Mouse (Mus musculus): ENCODE results near the gene Sergef. TPM values are rescaled to one million over a fixed set of nuclear protein-coding genes. Genes with fewer than 3 reads are reported as not detected.
A peak's percentile ranks its signal among the peaks of the same experiment; 100 is the strongest.

Sergef gene
- polyA plus RNA-seq, 1 experiment from 2014 or later, result 9.7 TPM

GRCm38 (mm10) chr7:46551173-46551572, 88.4 kb downstream of the Sergef start:
- no peak overlapping the region for H3K4me2 ChIP-seq
- 75% methylated on average over 7 of the region's 7 CpGs for WGBS (ENCODE audit: insufficient replicate concordance)

GRCm38 (mm10) chr7:46548124-46548523, 91.5 kb downstream of the Sergef start:
- no peak overlapping the region for H3K27ac ChIP-seq
- H3K27me3 ChIP-seq (replicated peaks), result no peaks in the 10 kb centered on the region
- H3K4me2 ChIP-seq, result no peak overlapping the region
- WGBS (ENCODE audit: insufficient replicate concordance), result 69% methylated on average over 3 of the region's 3 CpGs
- peaks cover 33% of the 10 kb centered on the region for H3K4me1 ChIP-seq
- H3K4me3 ChIP-seq, result no peak overlapping the region
- H3K9ac ChIP-seq, result no peak overlapping the region
- no peaks in the 10 kb centered on the region for H3K9me3 ChIP-seq (replicated peaks)
- no peak for ATAC-seq
- no peaks in the 10 kb centered on the region for H3K36me3 ChIP-seq

More at GRCm38 (mm10) chr7:46551173-46551572, 88.4 kb downstream of the Sergef start:
- H3K27ac ChIP-seq, result no peak overlapping the region
- H3K27me3 ChIP-seq (replicated peaks), result no peaks in the 10 kb centered on the region
- H3K36me3 ChIP-seq, result no peaks in the 10 kb centered on the region
- H3K9ac ChIP-seq, result no peak overlapping the region
- peaks cover 16% of the 10 kb centered on the region for H3K4me1 ChIP-seq
- ATAC-seq, result no peak
- no peaks in the 10 kb centered on the region for H3K9me3 ChIP-seq (replicated peaks)
- H3K4me3 ChIP-seq, result no peak overlapping the region

- ATAC-seq, result no peak
- no peaks in the 10 kb centered on the region for H3K9me3 ChIP-seq (replicated peaks)
- 78% methylated on average over 3 of the region's 3 CpGs for WGBS (ENCODE audit: insufficient replicate concordance)
Measured at GRCm38 (mm10) chr7:46547642-46548041, 92.0 kb downstream of the Sergef start.

GRCm38 (mm10) chr7:46546539-46546938, 93.1 kb downstream of the Sergef start:
- no peak overlapping the region for H3K4me2 ChIP-seq
- no peaks in the 10 kb centered on the region for H3K9me3 ChIP-seq (replicated peaks)
- peaks cover 31% of the 10 kb centered on the region for H3K4me1 ChIP-seq
- peak; percentile 70 for ATAC-seq
- H3K9ac ChIP-seq, result no peak overlapping the region
- H3K36me3 ChIP-seq, result no peaks in the 10 kb centered on the region
- WGBS (ENCODE audit: insufficient replicate concordance), result 6% methylated on average over 4 of the region's 4 CpGs
- no peaks in the 10 kb centered on the region for H3K27me3 ChIP-seq (replicated peaks)
- peak overlapping the region; percentile 58 for H3K27ac ChIP-seq
- no peak overlapping the region for H3K4me3 ChIP-seq

More at GRCm38 (mm10) chr7:46547642-46548041, 92.0 kb downstream of the Sergef start:
- H3K4me2 ChIP-seq, result no peak overlapping the region
- no peak overlapping the region for H3K4me3 ChIP-seq
- H3K9ac ChIP-seq, result no peak overlapping the region
- peaks cover 33% of the 10 kb centered on the region for H3K4me1 ChIP-seq
- H3K27me3 ChIP-seq (replicated peaks), result no peaks in the 10 kb centered on the region
- H3K36me3 ChIP-seq, result no peaks in the 10 kb centered on the region
- H3K27ac ChIP-seq, result no peak overlapping the region

GRCm38 (mm10) chr7:46544195-46544641, 95.4 kb downstream of the Sergef start:
- Histone ChIP-seq H3K4me1 (peaks cover 31% of the 10 kb centered on the region), H3K4me2 (no peak overlapping the region), H3K27me3 (replicated peaks) (no peaks in the 10 kb centered on the region), H3K9me3 (replicated peaks) (no peaks in the 10 kb centered on the region), H3K36me3 (no peaks in the 10 kb centered on the region), H3K4me3 (no peak overlapping the region), H3K9ac (no peak overlapping the region), H3K27ac (no peak overlapping the region)
- 50% methylated on average over 12 of the region's 12 CpGs for WGBS (ENCODE audit: insufficient replicate concordance)
- ATAC-seq, result no peak

GRCm38 (mm10) chr7:46542117-46542516, 97.5 kb downstream of the Sergef start:
- H3K9me3 ChIP-seq (replicated peaks), result no peaks in the 10 kb centered on the region
- no peaks in the 10 kb centered on the region for H3K27me3 ChIP-seq (replicated peaks)
- no peak overlapping the region for H3K4me3 ChIP-seq
- H3K36me3 ChIP-seq, result no peaks in the 10 kb centered on the region
- H3K9ac ChIP-seq, result no peak overlapping the region
- H3K27ac ChIP-seq, result no peak overlapping the region
- WGBS (ENCODE audit: insufficient replicate concordance), result 69% methylated on average over 3 of the region's 3 CpGs
- ATAC-seq, result no peak
- H3K4me2 ChIP-seq, result no peak overlapping the region
- peaks cover 26% of the 10 kb centered on the region for H3K4me1 ChIP-seq

GRCm38 (mm10) chr7:46540616-46541015, 99.0 kb downstream of the Sergef start:
- Histone ChIP-seq H3K4me1 (peaks cover 16% of the 10 kb centered on the region), H3K9me3 (replicated peaks) (no peaks in the 10 kb centered on the region), H3K4me3 (no peak overlapping the region), H3K27me3 (replicated peaks) (no peaks in the 10 kb centered on the region), H3K36me3 (no peaks in the 10 kb centered on the region), H3K9ac (no peak overlapping the region), H3K27ac (no peak overlapping the region), H3K4me2 (no peak overlapping the region)
- ATAC-seq, result no peak
- WGBS (ENCODE audit: insufficient replicate concordance), result 60% methylated on average over 1 of the region's 1 CpGs

GRCm38 (mm10) chr7:46536456-46537097, 103.0 kb downstream of the Sergef start:
- ATAC-seq, result no peak
- peaks cover 8% of the 10 kb centered on the region; the same call in 1 of the 2 replicates for H3K4me1 ChIP-seq
- 57% methylated on average over 9 of the region's 9 CpGs for WGBS (ENCODE audit: insufficient replicate concordance)
- no peak overlapping the region for H3K4me2 ChIP-seq
- H3K9ac ChIP-seq, result no peak overlapping the region
- no peak overlapping the region for H3K27ac ChIP-seq
- no peaks in the 10 kb centered on the region for H3K9me3 ChIP-seq (replicated peaks)
- H3K27me3 ChIP-seq (replicated peaks), result no peaks in the 10 kb centered on the region
- H3K36me3 ChIP-seq, result no peaks in the 10 kb centered on the region
- no peak overlapping the region for H3K4me3 ChIP-seq

- Histone ChIP-seq H3K9ac (no peak overlapping the region), H3K9me3 (replicated peaks) (no peaks in the 10 kb centered on the region), H3K4me2 (no peak overlapping the region), H3K4me3 (no peak overlapping the region), H3K36me3 (no peaks in the 10 kb centered on the region), H3K27me3 (replicated peaks) (no peaks in the 10 kb centered on the region), H3K27ac (no peak overlapping the region), H3K4me1 (peaks cover 9% of the 10 kb centered on the region)
- WGBS (ENCODE audit: insufficient replicate concordance), result 52% methylated on average over 10 of the region's 10 CpGs
- ATAC-seq, result no peak
Measured at GRCm38 (mm10) chr7:46535429-46535799, 104.2 kb downstream of the Sergef start.

GRCm38 (mm10) chr7:46534767-46535428, 104.7 kb downstream of the Sergef start:
- Histone ChIP-seq H3K9me3 (replicated peaks) (no peaks in the 10 kb centered on the region), H3K4me3 (no peak overlapping the region), H3K27me3 (replicated peaks) (no peaks in the 10 kb centered on the region), H3K9ac (no peak overlapping the region), H3K27ac (no peak overlapping the region), H3K4me2 (no peak overlapping the region), H3K36me3 (no peaks in the 10 kb centered on the region), H3K4me1 (peaks cover 12% of the 10 kb centered on the region)
- ATAC-seq, result no peak
- 76% methylated on average over 11 of the region's 11 CpGs for WGBS (ENCODE audit: insufficient replicate concordance)

GRCm38 (mm10) chr7:46533518-46533917, 106.1 kb downstream of the Sergef start:
- no peak overlapping the region for H3K4me3 ChIP-seq
- H3K36me3 ChIP-seq, result no peaks in the 10 kb centered on the region
- H3K9ac ChIP-seq, result no peak overlapping the region
- WGBS (ENCODE audit: insufficient replicate concordance), result 83% methylated on average over 11 of the region's 11 CpGs
- H3K4me2 ChIP-seq, result no peak overlapping the region
- no peaks in the 10 kb centered on the region for H3K9me3 ChIP-seq (replicated peaks)
- no peak overlapping the region for H3K27ac ChIP-seq
- H3K4me1 ChIP-seq, result peaks cover 12% of the 10 kb centered on the region
- no peak for ATAC-seq
- H3K27me3 ChIP-seq (replicated peaks), result no peaks in the 10 kb centered on the region

- H3K27me3 ChIP-seq (replicated peaks), result no peaks in the 10 kb centered on the region
- 45% methylated on average over 5 of the region's 5 CpGs for WGBS (ENCODE audit: insufficient replicate concordance)
- no peak overlapping the region for H3K4me2 ChIP-seq
- no peaks in the 10 kb centered on the region for H3K9me3 ChIP-seq (replicated peaks)
- H3K4me3 ChIP-seq, result no peak overlapping the region
- H3K36me3 ChIP-seq, result no peaks in the 10 kb centered on the region
- no peak for ATAC-seq
- H3K27ac ChIP-seq, result no peak overlapping the region
- peaks cover 16% of the 10 kb centered on the region for H3K4me1 ChIP-seq
- H3K9ac ChIP-seq, result no peak overlapping the region
Measured at GRCm38 (mm10) chr7:46531345-46531744, 108.3 kb downstream of the Sergef start.
